Mouse (Mus musculus): ENCODE measurements around the gene Tom1l2.

Gene Tom1l2

DNA sequence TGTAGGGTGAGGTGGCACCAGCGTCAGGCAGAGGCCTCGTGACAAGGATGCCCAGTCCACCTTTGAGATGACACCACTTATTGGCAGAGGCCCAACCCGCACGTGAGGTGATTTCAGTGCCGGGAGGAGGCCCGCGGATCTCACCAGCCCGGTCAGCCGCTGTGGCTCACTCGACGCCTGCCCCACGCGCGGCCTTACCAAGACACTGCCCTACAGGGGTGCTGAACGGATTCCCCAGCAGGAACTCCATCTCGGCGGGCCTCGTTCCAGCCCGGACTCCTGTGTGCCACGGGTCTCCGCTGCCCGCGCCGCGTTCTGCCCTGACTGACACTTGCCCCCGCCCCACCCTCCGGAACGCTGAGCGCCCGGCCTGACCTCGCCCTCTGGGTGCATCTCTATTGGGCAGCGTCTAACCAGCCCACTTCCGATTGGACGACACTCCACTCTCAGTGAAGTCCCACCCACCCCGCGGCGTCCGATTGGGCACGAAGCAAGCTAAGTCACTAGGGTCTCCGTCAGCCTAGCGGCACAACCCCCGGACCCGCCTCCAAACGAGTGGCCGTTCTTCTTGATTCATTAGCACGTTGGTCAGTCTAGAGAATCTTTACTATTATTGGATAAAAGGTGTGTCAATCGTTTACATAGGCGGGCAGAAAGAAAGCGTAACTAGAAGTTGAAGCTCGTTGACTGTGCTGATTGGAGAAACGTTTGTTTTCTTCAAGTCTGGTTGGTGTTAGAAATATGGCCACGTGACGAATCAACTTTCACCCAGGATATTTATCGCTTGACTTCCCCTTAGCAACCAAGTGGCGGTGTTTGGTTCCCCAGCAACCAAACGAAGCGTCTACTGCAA is at the start of gene Tom1l2, which contains the start of gene Drc3:
TSS of gene Tom1l2 (minus strand) at position 347 of the 853 bp plus-strand sequence.
TSS of gene Drc3 (plus strand) at position 771 of the 853 bp plus-strand sequence.
- DNase-seq (ENCODE audit: low spot score): peak; percentile 92

DNA sequence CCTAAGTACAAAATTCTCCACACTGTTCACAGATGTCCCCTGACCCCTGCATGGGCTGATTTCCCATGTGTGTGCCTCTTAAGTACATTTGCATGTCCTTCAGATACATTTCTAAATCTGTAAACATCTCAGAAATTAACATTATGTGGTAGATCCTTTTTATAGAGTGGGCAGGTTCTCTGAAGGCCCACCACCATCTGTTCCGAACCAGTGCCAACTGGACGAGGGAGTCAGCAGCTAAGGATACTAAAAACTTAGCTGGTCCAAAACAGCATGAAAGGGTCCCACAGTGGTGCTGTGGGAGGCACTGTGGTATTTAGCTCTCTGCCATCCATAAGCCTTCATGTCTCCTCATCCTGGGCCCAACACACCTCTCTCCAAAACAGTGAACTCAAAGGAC is 44.5 kb upstream of the Tom1l2 start:
- DNase-seq (ENCODE audit: low spot score): no peak

DNA sequence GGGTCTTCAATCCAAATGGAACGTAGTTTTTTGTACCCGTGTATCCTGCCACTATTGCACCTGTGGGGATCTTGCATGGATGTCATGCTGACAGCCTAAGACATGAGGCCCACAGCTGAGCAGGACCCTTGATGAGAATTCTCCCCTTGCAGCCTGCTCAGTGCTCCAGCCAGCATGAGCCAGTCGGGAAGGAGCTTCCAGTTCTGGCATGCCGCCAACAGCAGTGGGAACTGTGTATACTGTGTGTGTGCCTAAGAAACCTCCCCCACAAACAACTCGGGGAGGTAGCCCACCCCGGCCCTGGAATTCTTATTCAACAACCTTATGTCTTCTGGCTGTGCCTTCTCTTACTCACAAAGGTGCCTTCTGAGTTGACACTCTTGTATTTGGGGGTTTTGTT is 43.8 kb upstream of the Tom1l2 start:
- DNase-seq (ENCODE audit: low spot score): no peak

DNA sequence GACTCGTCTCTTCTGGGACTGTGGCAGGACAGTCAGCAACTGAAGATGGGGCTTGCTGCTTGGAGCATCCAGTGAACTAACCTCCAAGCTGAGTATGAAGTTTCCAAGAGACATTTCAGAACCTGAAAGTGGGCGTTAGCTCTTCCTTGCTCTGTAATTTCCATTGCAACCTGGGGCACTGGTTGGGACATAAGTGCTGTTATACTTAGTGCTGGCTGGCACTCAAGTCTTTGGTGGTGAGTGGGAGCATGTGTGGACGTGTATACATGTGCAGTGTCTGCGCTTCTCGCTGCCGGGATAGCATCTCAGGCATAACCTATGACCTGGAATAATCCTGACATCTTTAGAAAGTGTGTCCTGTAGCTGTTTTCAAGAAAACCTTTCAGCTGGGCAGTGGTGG is 38.6 kb upstream of the Tom1l2 start:
- DNase-seq (ENCODE audit: low spot score): no peak

DNA sequence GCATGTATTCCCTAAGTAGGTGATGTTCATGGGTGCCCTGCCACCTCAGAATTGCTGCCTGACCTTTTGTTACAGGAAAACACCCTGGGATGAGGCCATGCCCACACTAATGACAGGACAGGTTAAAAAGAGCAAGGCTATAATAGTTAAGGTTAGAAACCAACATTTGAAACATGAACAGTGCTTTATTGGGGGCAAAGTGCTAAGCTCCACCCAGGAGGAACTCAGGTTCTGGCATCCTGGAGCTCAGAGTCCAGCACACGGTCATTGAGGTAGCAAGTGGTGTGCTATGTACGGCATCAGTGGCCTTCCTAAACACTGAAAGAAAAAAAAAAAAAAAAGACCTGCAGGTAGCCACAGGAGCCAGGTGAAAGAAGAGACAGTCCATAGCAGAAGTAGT is 35.2 kb upstream of the Tom1l2 start:
- no peak for DNase-seq (ENCODE audit: low spot score)

DNA sequence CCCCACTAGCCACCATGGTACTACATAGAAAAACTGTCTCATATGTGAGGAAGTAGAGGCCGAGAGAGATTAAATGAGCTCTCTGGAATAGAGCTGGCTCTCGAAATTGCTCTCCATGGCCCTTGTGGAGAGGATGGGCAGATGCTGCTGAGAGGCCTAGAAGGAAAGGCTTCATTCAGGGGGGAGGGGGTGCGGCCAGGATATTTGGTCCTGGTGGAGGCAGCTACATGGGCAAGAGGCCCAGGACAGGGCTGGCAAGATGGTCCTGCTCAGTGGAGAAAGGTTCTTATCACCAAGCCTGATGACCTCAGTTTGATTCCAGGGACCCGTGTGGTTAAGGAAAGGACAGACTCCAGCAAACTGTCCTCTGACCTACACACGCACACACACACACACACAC is 33.2 kb upstream of the Tom1l2 start:
- no peak for DNase-seq (ENCODE audit: low spot score)

DNA sequence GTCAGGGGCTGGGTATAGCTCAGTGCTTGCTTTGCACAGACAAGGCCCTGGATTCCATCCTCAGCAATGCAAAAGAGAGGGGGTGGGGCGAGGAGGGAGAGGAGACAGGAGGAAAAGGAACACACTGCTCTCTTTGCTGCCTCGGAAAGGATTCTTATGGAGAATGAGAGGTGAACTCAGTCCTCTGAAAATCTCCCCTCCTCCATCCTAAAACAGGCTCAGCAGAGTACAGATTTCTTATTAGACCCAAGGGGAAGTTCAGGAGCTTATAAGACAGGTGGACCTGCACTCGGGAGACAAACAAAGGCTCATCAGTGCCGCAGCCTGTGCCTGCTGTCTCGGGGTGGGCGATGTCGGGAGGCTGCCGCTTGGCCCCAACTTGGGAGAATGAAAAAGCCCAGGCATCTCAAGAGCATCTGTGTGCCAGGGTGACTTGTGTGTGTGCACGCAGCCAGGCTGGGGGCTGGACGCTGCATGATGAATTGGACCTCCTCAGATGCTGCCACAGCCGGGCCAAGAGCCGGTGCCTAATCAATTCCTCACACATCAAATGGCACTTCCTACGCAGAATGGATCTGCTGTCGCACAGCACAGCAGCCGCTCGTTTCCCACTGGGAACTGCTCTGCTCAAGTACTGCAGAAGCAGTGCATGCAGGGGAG is 32.2 kb upstream of the Tom1l2 start:
- DNase-seq (ENCODE audit: low spot score): no peak

DNA sequence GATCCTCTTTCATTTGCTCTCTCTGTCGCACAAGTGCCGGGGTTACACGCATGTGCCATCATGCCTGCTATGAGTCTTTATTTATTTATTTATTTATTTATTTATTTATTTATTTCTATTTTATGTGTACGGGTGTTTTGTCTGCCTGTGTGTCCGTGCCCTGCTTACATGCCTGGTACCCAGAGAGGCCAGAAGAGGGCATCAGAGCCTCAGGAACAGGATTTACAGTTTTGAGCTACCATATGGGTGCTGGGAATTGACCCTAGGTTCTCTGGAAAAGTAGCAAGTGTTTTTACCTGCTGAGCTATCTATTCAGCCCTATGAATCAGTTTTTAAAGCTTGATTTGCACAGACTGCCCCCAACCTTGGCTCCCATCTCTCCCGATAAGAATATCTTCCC is 30.8 kb upstream of the Tom1l2 start:
- DNase-seq (ENCODE audit: low spot score): no peak

DNA sequence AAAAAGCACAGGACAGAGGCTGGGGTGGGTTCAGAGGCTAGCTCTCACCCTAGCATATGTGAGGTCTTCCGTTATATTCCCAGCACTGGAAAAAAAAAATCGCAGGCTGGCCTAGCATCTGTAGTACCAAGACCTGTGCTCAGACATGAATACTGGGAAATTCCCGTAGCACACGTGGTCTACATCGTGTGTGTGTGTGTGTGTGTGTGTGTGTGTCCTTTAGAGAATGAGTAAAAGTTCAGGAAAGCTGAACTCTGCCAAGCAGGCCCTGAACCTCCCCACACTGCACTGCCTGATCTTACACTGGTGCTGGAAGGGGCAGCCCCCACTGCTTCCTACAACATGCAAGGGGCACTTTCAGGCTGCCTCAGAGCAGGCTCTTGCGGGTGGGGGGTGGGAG is 21.8 kb upstream of the Tom1l2 start:
- DNase-seq (ENCODE audit: low spot score): no peak

DNA sequence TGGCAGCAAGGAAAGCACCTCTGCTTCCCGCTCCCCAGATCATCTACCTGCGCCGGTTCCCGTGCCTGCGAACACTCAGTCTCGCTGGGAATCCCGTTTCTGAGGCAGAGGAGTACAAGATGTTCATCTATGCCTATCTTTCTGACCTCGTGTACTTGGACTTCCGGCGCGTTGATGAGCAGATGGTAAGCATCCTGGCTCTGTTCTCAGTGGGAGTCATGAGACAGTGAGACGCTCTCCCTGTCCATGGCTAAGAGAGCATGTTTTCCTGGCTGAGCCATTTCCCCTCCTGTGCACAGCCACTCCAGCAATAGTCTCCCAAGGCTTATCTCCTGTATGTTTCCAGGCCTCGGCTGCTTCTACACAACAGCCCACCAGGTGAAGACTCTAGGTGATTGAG is 17.7 kb upstream of the Tom1l2 start:
- DNase-seq (ENCODE audit: low spot score): no peak

DNA sequence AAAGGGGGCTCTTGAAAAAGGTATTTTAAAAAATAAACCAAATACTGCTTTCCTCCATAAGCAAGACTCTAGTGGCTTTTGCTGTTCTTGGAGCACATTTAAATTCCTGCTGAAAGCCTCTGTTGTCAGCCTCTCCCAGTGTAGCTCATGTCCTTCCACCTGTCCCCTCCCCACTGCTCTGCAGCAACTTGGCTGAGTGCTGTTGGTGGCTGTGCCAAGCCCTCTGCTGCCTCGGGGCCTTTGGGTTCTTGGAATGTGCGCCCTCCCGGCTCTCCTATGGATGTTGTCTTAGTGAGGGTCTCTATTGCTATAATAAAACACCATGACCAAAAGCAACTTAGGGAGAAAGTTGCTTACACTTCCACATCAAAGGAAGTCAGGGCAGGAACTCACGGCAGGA is 16.7 kb upstream of the Tom1l2 start:
- DNase-seq (ENCODE audit: low spot score): no peak

DNA sequence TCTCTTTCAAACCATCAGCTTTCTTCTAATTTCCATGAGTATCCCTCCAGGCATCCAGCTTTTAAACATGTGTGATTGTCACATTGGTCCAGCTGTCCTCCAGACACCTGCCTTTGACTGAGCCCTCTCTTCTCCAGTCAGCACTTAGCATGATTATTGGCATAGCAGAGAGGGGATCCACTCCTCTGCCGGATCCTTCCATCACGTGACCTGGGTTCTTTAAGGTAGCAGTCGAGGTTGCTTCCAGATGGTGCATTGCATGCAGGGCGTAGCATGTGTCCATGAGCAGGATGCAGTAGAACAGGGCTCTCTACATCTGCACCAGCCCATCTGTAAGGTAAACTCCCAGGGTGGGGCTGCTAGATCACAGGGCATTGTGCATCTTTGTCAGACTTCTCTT is 16.2 kb upstream of the Tom1l2 start:
- DNase-seq (ENCODE audit: low spot score): no peak

DNA sequence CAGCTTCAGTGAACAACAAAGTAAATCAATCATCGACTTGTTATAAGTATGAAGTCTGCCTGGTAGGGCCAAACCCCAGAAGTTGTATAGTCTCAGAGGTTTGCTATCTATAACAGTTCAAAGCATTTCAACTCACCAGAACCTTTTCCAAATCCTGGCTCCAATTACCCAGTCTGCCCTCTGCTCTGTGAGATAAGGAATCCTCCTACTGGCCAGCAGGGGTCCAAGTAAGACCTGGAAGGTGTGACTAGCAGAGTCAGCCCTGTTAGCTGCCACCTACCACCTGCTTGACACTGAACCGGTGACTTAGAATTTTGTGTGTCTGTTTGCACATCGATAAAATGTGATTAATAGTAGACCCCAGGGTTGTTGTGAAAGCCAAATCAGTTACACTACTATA is 14.6 kb upstream of the Tom1l2 start:
- no peak for DNase-seq (ENCODE audit: low spot score)

DNA sequence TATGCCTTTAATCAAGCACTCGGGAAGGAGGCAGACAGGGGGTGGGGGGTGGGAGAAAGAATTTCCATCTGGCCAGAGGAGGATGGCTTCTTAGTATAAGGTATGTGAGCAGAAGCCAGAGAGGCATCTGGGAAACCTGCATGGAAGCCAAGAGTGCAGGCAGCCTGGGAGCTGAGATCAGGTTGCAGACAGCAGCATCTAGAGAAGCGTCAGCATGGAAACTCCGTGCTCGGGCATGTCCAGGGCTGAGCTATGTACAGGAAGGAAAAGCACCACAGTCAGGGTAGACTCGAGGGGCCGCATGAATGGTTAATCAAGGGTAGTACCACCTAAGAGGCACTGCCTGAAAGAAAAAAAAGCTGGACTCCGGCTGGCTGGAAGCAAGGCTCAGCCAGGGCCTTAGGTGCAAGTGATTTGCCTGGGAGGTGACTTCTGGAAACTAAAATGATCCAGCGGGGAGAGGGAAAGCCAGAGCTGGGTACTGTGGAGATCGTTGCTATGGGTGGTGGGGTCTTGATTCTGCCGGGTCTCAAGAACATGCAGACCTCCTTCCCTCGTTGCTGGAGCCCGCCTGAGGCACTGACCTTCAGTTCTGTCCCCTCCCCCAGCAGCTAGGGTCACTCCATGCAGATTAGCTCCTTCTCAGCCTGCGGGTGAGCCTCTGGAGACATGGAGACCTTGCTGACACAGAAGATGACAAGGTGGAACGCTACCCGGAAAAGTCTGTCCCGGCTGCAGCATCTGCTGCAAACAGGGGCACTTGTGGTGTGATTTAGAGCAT is 13.7 kb upstream of the Tom1l2 start:
- no peak for DNase-seq (ENCODE audit: low spot score)

DNA sequence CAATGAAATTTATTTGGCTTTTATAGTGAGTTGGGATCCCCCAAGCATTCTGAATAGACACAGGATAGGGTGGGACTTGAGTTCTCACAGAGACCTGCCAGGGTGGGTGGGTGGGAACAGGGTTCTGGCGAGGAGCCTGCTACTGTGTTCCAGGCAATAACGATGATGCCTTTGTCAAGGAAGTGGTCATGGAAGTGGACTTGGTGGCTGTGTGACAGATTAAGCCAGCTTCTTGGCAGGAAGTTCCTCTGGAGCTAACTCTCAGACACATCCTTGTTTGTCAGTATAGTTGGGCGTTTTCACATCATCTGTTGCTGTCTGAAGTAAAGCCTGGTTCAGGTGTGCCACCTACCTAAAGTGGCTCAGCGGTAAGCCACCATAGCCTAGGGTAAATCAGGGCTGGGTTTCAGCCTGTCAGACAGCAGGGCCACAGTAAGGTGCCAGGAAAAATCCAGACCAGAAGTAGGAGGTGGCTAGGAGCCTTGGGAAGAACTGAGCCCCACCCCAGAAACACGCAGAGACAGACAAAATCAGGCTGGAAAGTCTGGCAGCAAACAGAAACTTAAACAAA is 8.0 kb upstream of the Tom1l2 start:
- no peak for DNase-seq (ENCODE audit: low spot score)

DNA sequence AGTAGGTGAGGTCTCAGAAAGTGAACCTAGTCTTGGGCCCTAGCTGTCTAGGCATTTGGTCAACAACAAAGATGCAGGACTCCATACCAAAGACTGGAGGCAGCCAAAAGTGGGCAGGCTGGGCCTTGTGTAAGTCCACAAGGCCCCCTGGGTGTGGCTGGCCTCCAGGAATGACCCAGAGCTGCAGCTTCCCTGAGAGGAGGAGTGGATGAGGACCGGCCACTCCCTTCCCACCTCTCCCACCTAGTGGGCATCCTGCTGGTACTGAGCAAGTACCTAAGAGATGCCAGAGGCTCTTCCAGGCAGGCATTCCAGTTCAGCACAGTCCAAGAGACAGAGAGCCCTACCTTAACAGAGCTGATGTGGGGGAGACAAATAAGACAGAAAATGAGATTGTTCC is 7.2 kb upstream of the Tom1l2 start:
- no peak for DNase-seq (ENCODE audit: low spot score)

DNA sequence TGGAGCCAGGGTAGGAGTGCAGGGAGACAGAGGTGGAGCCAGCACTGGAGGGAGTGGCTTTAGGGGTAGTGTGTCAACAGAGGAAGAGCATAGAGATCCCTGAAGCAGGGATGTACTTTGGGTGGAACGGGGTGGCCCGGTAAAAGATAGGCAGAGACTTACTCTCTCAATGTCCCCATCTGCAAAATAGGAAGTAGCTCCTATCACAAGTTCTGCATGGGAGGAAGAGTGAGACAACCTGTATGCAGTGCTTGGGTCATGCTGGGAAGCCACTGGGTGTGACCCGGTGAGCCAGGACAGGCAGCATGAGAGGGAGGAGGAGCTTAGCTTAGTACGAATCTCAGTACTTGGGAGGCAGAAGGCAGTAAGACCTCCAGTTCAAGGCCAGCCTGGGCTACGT is 6.4 kb upstream of the Tom1l2 start:
- DNase-seq (ENCODE audit: low spot score): no peak

DNA sequence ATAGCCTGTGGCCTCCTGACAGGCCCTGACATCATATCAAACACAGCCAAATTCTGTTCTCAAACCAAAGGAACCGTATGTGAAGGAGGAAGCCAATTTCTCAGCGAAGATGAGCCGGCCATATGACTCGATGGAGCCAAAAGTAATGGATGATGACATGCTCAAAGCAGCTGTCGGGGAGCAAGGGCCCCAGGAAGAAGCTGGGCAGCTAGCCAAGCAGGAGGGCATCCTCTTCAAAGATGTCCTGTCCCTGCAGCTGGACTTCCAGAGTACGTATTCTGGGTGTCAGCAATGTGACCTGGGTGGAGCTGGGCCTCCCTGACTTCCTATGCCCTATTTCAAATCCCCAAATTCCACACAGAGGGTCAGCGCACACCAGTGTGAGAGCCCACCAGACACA is 5.8 kb upstream of the Tom1l2 start:
- DNase-seq (ENCODE audit: low spot score): no peak

DNA sequence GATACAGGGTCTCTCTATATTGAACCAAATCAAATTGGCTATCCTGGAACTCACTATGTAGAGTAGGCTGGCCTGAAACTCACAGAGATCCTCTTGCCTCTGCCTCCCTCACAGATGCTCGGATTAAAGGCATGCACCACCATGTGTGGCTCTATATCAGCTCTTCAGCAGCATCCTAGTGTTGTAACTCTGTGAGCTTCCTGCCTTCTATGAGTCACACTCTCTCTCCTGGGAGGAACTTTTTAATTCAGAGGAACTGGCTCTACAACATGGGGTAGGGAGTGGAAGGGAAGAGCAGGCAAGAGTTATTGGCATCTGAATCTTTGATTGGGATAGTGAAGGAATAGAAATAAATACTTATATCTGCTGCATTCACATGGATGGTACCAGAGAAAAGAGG is 4.4 kb upstream of the Tom1l2 start:
- DNase-seq (ENCODE audit: low spot score): no peak

DNA sequence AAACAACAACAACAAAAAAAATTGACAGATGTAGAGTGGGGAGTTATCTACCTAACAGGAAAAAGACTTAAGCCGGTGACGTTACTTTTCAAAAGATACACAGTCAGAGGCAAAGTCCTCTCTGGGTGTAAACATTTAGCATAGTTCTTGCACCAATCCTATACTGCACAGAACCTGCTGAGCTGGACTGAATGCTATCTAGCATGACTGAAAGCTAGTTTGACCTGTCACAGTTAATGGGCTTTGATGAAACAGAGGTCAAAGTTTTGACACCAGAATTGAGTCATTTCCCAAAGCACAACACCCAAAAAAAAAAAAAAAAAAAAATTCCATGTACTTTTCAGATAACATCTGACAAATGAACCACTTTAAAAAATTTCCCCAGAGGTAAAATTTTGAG is 3.2 kb upstream of the Tom1l2 start:
- DNase-seq (ENCODE audit: low spot score): no peak

DNA sequence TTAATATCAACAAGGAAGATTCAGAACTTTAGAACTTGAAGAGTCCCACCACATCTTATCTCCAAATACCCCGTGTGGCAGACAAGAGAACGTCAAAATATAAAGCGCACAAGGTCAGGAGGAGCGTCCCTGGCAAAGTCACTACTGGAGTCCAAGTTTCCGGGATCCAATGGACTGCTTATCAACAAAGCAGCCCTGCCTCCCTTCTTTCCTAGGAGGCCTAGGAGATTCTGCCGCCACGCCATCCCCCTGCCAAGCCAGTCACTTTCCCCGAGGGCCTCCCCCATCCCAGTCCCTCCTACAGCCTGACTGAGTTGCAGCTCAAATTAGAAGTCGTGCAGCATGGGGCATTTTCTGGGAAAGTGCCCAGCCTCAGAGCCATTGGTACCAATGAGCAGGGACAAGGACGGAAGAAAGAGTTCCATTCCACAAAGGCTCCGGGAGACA is 757 bp downstream of the Tom1l2 start:
- DNase-seq (ENCODE audit: low spot score): peak; percentile 12

DNA sequence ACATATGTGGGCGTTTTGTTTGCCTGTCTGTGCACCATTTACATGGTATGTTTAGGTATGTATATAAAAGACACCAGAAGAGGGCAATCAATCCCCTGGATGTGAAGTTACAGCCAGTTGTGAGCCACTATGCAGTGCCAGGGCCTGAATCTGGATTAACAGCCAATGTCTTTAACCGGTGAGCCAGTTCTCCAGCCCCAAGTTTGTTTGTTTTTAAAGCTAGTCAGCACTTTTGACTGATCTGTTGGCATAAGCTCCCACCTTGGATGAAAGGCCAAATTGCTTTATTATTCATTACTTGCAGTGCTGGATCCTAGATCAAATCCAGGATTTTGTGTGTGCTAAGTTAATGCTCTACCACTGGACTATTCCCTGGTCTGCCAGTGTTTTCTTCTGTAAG is 1.3 kb downstream of the Tom1l2 start:
- DNase-seq (ENCODE audit: low spot score): no peak

DNA sequence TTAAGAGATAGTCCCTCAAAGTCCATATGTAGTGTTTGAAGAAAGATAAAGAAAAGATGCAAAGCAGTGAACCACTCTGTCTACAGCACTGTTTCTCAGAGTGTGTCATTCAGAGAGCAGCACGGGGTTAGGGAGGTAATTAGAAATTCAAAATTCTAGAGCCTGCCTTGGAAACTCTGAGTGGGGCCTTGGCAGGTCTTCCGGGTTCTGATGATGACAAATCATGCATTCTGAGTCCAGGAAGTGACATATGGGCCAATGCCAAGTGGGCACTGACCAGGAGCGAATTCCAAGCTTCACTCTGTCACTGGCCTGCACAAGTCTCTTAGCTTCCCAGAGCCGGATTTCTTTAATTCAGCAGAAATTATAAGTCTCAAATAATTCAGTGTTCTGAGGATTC is 6.2 kb downstream of the Tom1l2 start:
- DNase-seq (ENCODE audit: low spot score): no peak

Measured in ovary, postnatal 10 days (tissue).